12 mouse cellular contexts compared by ENCODE assay signal in genomic region chr7:48845213-48845973, GRCm38 (mm10). TPM values are rescaled to one million over a fixed set of nuclear protein-coding genes. Genes with fewer than 3 reads are reported as not detected.
DNase-seq lines count a peak whose midpoint lies in the region; ATAC-seq and TF ChIP-seq lines count a peak whose summit lies in the region.
"Had no signal": no experiment of that assay in that cellular context is flagged by ENCODE, and none has a peak within 500 bp of the region (broad histone marks: within the 10 kb centered on the region; RNA-seq: fewer than 3 reads in every experiment).

No protein-coding gene starts in this region.

- peak; percentile 39 for DNase-seq in gastrocnemius, adult 2 months
- no peak for DNase-seq in gastrocnemius, postnatal 36 days
- peak; percentile 92 for DNase-seq in lung, embryonic 14.5 days
- DNase-seq in lung, postnatal 14 days: no peak
- DNase-seq in mesoderm, embryonic 11.5 days (ENCODE audit: low read depth, low spot score): peak; percentile 29
- DNase-seq in adrenal gland, postnatal 25 days: no peak
- DNase-seq: kidney, postnatal 4 days; liver, postnatal 0 days had no signal

- 49% methylated on average over 12 of the region's 12 CpGs for WGBS in lung, embryonic 14.5 days
- 39% methylated on average over 12 of the region's 12 CpGs for WGBS in heart, embryonic 16.5 days

- H3K4me1 ChIP-seq in lung, embryonic 14.5 days (ENCODE audit: insufficient read depth): peaks cover 15% of the 10 kb centered on the region; the same call in 1 of the 2 replicates
- H3K4me1 ChIP-seq in heart, embryonic 16.5 days (ENCODE audit: control insufficient read depth, insufficient read depth, low read length): peaks cover 20% of the 10 kb centered on the region

- H3K9ac ChIP-seq in lung, embryonic 14.5 days: no peak overlapping the region
- H3K9ac ChIP-seq in heart, embryonic 16.5 days (ENCODE audit: low read length): peak overlapping the region; percentile 82
- H3K9ac ChIP-seq: liver, postnatal 0 days had no signal

- peak overlapping the region; percentile 24; the same call in 1 of the 2 replicates for H3K4me2 ChIP-seq in lung, embryonic 14.5 days
- peak overlapping the region; percentile 66 for H3K4me2 ChIP-seq in heart, embryonic 16.5 days (ENCODE audit: low read depth, low read length)

- ATAC-seq in lung, embryonic 14.5 days (ENCODE audit: insufficient read depth): peak; percentile 98
- ATAC-seq in heart, embryonic 16.5 days (replicated peaks; ENCODE audit: extremely low read depth, insufficient read depth, low FRiP score): no peak
- no peak for ATAC-seq in erythroblast, adult 5-6 weeks (replicated peaks; ENCODE audit: low FRiP score, poor library complexity, severe bottlenecking)
- ATAC-seq: liver, postnatal 0 days had no signal

- H3K9me3 ChIP-seq in lung, embryonic 14.5 days (ENCODE audit: low read depth, low read length): no peaks in the 10 kb centered on the region
- no peaks in the 10 kb centered on the region for H3K9me3 ChIP-seq in heart, embryonic 16.5 days (replicated peaks; ENCODE audit: control insufficient read depth, low read length)

- H3K4me3 ChIP-seq in gastrocnemius, adult 2 months: no peak overlapping the region; the same call in 1 of the 2 replicates
- no peak overlapping the region for H3K4me3 ChIP-seq in lung, embryonic 14.5 days (ENCODE audit: low read depth, low read length)
- peak overlapping the region; percentile 46 for H3K4me3 ChIP-seq in heart, embryonic 16.5 days (ENCODE audit: low read length)

- intact Hi-C loops in gastrocnemius, adult 2 months (cut with DNase I): no loop called here
- intact Hi-C loops in gastrocnemius, postnatal 36 days (cut with DNase I): no loop called here

- H3K36me3 ChIP-seq in lung, embryonic 14.5 days (ENCODE audit: insufficient read depth): no peaks in the 10 kb centered on the region
- H3K36me3 ChIP-seq in heart, embryonic 16.5 days (ENCODE audit: control insufficient read depth, insufficient read depth): peaks cover 2% of the 10 kb centered on the region; the same call in 1 of the 2 replicates

- H3K27me3 ChIP-seq in lung, embryonic 14.5 days (ENCODE audit: insufficient read depth, low read length): no peaks in the 10 kb centered on the region
- no peaks in the 10 kb centered on the region for H3K27me3 ChIP-seq in heart, embryonic 16.5 days (ENCODE audit: control insufficient read depth, insufficient read depth, low read length)

- TF ChIP-seq CTCF in gastrocnemius, adult 2 months (IDR thresholded peaks at IDR 0.05): no peak
- TF ChIP-seq CTCF in lung, embryonic 14.5 days (IDR thresholded peaks at IDR 0.05; ENCODE audit: low read depth): no peak

- H3K27ac ChIP-seq in gastrocnemius, adult 2 months: no peak overlapping the region; the same call in 1 of the 2 replicates
- peak overlapping the region; percentile 66 for H3K27ac ChIP-seq in lung, embryonic 14.5 days (ENCODE audit: low read depth)
- peak overlapping the region; percentile 91 for H3K27ac ChIP-seq in heart, embryonic 16.5 days (ENCODE audit: low read length)

RNA-seq across cellular contexts. Expression of gene Csrp3, which starts 2.4 kb away (rescaled TPM):
- total RNA-seq in gastrocnemius, adult 2 months (2021): 100 to 1,000 TPM in 1 of 2 experiments, 10 to 100 TPM in 1; 77.1 to 238 TPM
- 100 to 1,000 TPM in 1 of 2 experiments, 10 to 100 TPM in 1; 57.7 to 182 TPM for total RNA-seq in gastrocnemius, postnatal 36 days (2021)
- 1.9 and 31.7 TPM in 2 replicates for polyA plus RNA-seq in lung, embryonic 14.5 days (2014; fragmentation: Nextera tagmentation; extraction: Ambion mirVana)
- polyA plus RNA-seq in heart, embryonic 16.5 days (2015; fragmentation: Nextera tagmentation; extraction: Ambion mirVana): 1,973 and 1,982 TPM in 2 replicates
- total RNA-seq in adrenal gland, postnatal 25 days (2021): not detected in 2 replicates
- total RNA-seq in erythroblast, adult 5-6 weeks (2015; ENCODE audit: low replicate concordance): 6.7 and 11.0 TPM in 2 replicates
- total RNA-seq in erythroblast, adult 5-6 weeks (2017; ENCODE audit: low replicate concordance): 3.0 TPM in 1 of 2 replicates, not detected in the other
- total RNA-seq: left cerebral cortex, adult 18-20 months had no signal
- polyA plus RNA-seq: hindbrain, embryonic 11.5 days had no signal

RNA-seq across cellular contexts. Expression of gene E2f8, which starts 36.0 kb away (rescaled TPM):
- total RNA-seq in gastrocnemius, adult 2 months (2021): not detected
- under 1 TPM; 0.25 to 0.84 TPM for total RNA-seq in gastrocnemius, postnatal 36 days (2021)
- polyA plus RNA-seq in lung, embryonic 14.5 days (2014; fragmentation: Nextera tagmentation; extraction: Ambion mirVana): 26.0 and 27.8 TPM in 2 replicates
- 15.9 and 17.7 TPM in 2 replicates for polyA plus RNA-seq in heart, embryonic 16.5 days (2015; fragmentation: Nextera tagmentation; extraction: Ambion mirVana)
- 3.6 and 4.5 TPM in 2 replicates for total RNA-seq in adrenal gland, postnatal 25 days (2021)
- total RNA-seq in erythroblast, adult 5-6 weeks (2015; ENCODE audit: low replicate concordance): 71.3 and 75.9 TPM in 2 replicates
- total RNA-seq in erythroblast, adult 5-6 weeks (2017; ENCODE audit: low replicate concordance): 68.2 and 121 TPM in 2 replicates

RNA-seq across cellular contexts. Expression of gene Zdhhc13, which starts 56.6 kb away (rescaled TPM):
- total RNA-seq in gastrocnemius, adult 2 months (2021): 1 to 10 TPM; 3.6 to 4.0 TPM
- 1 to 10 TPM; 2.5 to 4.8 TPM for total RNA-seq in gastrocnemius, postnatal 36 days (2021)
- polyA plus RNA-seq in lung, embryonic 14.5 days (2014; fragmentation: Nextera tagmentation; extraction: Ambion mirVana): 36.2 and 40.8 TPM in 2 replicates
- 30.5 and 33.6 TPM in 2 replicates for polyA plus RNA-seq in heart, embryonic 16.5 days (2015; fragmentation: Nextera tagmentation; extraction: Ambion mirVana)
- 8.2 and 9.7 TPM in 2 replicates for total RNA-seq in adrenal gland, postnatal 25 days (2021)
- 11.7 and 21.1 TPM in 2 replicates for total RNA-seq in erythroblast, adult 5-6 weeks (2015; ENCODE audit: low replicate concordance)
- 6.0 and 10.0 TPM in 2 replicates for total RNA-seq in erythroblast, adult 5-6 weeks (2017; ENCODE audit: low replicate concordance)

Comparison
In these comparisons a context has a peak if more than half of its experiments do, and no peak if none do; other contexts are left out.
1. DNase-seq: peak in gastrocnemius, adult 2 months (single experiment), lung, embryonic 14.5 days (single experiment) and mesoderm, embryonic 11.5 days (single experiment); none in gastrocnemius, postnatal 36 days (0 of 2), lung, postnatal 14 days (single experiment) and adrenal gland, postnatal 25 days (single experiment).
2. RNA of gene Csrp3, which starts 2.4 kb away (total RNA-seq): 77.1 to 238 TPM in gastrocnemius, adult 2 months and 57.7 to 182 TPM in gastrocnemius, postnatal 36 days; 3.0 to 11.0 TPM in erythroblast, adult 5-6 weeks and not detected in adrenal gland, postnatal 25 days; every median in the first group is over 4 times any median in the second.
3. RNA of gene E2f8, which starts 36.0 kb away (total RNA-seq): 68.2 to 121 TPM in erythroblast, adult 5-6 weeks; 3.6 to 4.5 TPM in adrenal gland, postnatal 25 days, 0.25 to 0.84 TPM in gastrocnemius, postnatal 36 days and not detected in gastrocnemius, adult 2 months; every median in the first group is over 10 times any median in the second.